Mouse (Mus musculus) embryonic fibroblast, embryonic 13.5 days (primary cell): ENCODE results near the gene Hsd3b7.

ENCODE experiments used
- CTCF ChIP-seq: IDR thresholded peaks from 2 replicates; pipeline ENCODE4 v1.5.1; 2011; ENCODE audit warnings: mild to moderate bottlenecking, control low read depth, low read length, moderate library complexity, borderline replicate concordance; ENCODE audit not compliant: insufficient read depth
- POLR2A ChIP-seq: IDR thresholded peaks from 2 replicates; pipeline ENCODE4 v1.6.1; 2011; ENCODE audit warnings: low read depth, mild to moderate bottlenecking, control low read depth, low read length, moderate library complexity

DNA sequence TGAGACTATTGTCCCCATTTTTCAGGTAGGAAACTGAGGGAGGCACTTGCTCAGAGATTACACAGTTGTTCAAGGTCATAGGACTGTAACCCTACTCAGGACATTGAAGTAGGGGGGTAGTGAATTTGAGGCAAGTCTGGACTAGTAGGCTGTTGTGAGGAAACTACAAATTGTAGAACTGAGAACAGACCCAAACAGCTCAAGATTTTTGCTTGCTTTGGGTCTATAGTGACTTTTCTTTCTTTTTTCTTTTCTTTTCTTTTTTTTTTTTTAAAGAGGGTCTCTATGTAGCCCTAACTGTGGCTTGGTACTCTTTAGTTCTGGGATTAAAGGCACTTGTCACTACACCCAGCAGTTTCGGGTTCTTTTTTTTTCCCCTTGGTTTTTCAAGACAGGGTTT lies 27.8 kb upstream of the Hsd3b7 start:
- TF ChIP-seq POLR2A (no peak; the same call in 1 of the 2 replicates), CTCF (no peak)
